ENCODE assay signal across 8 mouse cellular contexts in the genomic region with DNA sequence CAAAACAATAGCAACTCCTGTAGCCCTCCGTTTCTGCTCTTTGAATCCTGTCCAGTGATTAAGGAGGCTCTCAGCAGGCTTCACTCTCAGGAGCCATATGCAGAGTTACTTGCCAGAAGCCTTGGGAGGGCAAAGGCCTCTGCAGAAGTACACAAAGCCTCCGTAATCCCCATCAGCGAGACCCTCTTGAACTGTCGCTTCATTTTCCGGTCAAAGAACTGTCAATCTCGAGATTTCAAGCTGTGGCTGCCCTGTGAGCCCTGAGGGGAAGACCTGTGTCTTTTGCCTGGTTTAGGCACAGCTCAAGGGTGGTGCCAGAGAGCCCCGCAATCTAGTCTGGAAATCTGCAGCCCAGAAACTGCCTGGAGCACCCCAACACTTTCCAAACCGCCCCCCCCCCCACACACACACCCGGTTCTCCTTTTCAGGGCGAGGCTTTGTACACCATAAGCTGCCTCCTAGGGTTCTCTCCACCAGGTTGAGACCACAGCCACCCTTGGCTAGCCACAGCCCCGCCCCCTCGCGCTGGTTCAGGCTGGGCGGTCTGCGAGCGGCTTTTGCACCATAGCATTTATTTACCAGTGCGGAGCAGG. TPM values are rescaled to one million over a fixed set of nuclear protein-coding genes. Genes with fewer than 3 reads are reported as not detected.
DNase-seq lines count a peak whose midpoint lies in the region; ATAC-seq and TF ChIP-seq lines count a peak whose summit lies in the region.

No protein-coding gene starts in this region.

- peak; percentile 49 for DNase-seq in gastrocnemius, postnatal 14 days
- no peak for DNase-seq in gastrocnemius, adult 8-10 months (ENCODE audit: low spot score in 2 of 2)
- DNase-seq in brain, embryonic 14.5 days (ENCODE audit: low read depth) = peak; percentile 78
- DNase-seq in kidney, postnatal 4 days = peak; percentile 75 to 82
- DNase-seq in left cerebral cortex, postnatal 25 days (ENCODE audit: low spot score in 2 of 2) = no peak

- 4% methylated on average over 17 of the region's 17 CpGs for WGBS in stomach, embryonic 14.5 days

- H3K4me2 ChIP-seq in stomach, embryonic 14.5 days (replicated peaks; ENCODE audit: low read depth, low read length) = peak overlapping the region; percentile 98

- no peaks in the 10 kb centered on the region for H3K4me1 ChIP-seq in stomach, embryonic 14.5 days (ENCODE audit: control insufficient read depth, insufficient read depth, low read length)

- peak overlapping the region; percentile 68 for H3K4me3 ChIP-seq in stomach, embryonic 14.5 days (ENCODE audit: low read depth, low read length)

- no peak for TF ChIP-seq CTCF in brain, embryonic 14.5 days (IDR thresholded peaks at IDR 0.05; ENCODE audit: borderline replicate concordance, extremely low read depth, insufficient read depth, insufficient read length)

- H3K9me3 ChIP-seq in stomach, embryonic 14.5 days (ENCODE audit: control insufficient read depth, low read depth, low read length) = no peaks in the 10 kb centered on the region

- no peak overlapping the region for H3K27ac ChIP-seq in stomach, embryonic 14.5 days (ENCODE audit: low read length)

- no peak for TF ChIP-seq POLR2A in brain, embryonic 14.5 days (IDR thresholded peaks at IDR 0.05; ENCODE audit: borderline replicate concordance, extremely low read depth, insufficient read depth, insufficient read length, poor library complexity, severe bottlenecking)

- no peak overlapping the region; the same call in 1 of the 2 replicates for H3K9ac ChIP-seq in stomach, embryonic 14.5 days (replicated peaks; ENCODE audit: low read depth, low read length)

- ATAC-seq in granulocyte monocyte progenitor cell, adult 5-6 weeks (replicated peaks; ENCODE audit: poor library complexity, severe bottlenecking) = peak; percentile 72
- peak; percentile 52 for ATAC-seq in megakaryocyte progenitor cell, adult 5-6 weeks (replicated peaks; ENCODE audit: poor library complexity)
- no peak for ATAC-seq in stomach, embryonic 14.5 days (ENCODE audit: insufficient number of reproducible peaks, insufficient read depth, low FRiP score, low read depth)

- H3K27me3 ChIP-seq in stomach, embryonic 14.5 days (ENCODE audit: control insufficient read depth, insufficient read depth, low read length) = 0 out of 2 replicates have a peak, but pooled peaks cover 6% of the 10 kb centered on the region

- H3K36me3 ChIP-seq in stomach, embryonic 14.5 days (ENCODE audit: control insufficient read depth, insufficient read depth, low read length) = no peaks in the 10 kb centered on the region

- intact Hi-C loops in gastrocnemius, postnatal 14 days (cut with DNase I; ENCODE audit: low total_unique reads) = no loop called here
- intact Hi-C loops in left cerebral cortex, postnatal 25 days (cut with DNase I) = loop anchor here (2.0 kb wide), 2 partner anchors 38 to 114 kb away; no protein-coding TSS in a partner anchor

RNA-seq across cellular contexts. Expression of gene Plxnc1, which starts 2.1 kb away (rescaled TPM):
- 1 to 10 TPM; 1.2 to 2.1 TPM for total RNA-seq in gastrocnemius, postnatal 14 days (2021)
- under 1 TPM; 0.17 to 0.68 (median 0.43) TPM for total RNA-seq in gastrocnemius, adult 8-10 months (2022)
- polyA plus RNA-seq in brain, embryonic 14.5 days (2012; rRNA removed) = 22.5 and 31.1 TPM in 2 replicates
- total RNA-seq in granulocyte monocyte progenitor cell, adult 5-6 weeks (2014; fragmentation: Nextera tagmentation) = 13.4 and 16.7 TPM in 2 replicates
- total RNA-seq in granulocyte monocyte progenitor cell, adult 5-6 weeks (2017) = 9.9 and 14.1 TPM in 2 replicates
- 15.6 and 28.8 TPM in 2 replicates for total RNA-seq in megakaryocyte progenitor cell, adult 5-6 weeks (2015)
- total RNA-seq in megakaryocyte progenitor cell, adult 5-6 weeks (2017) = 10.6 and 16.6 TPM in 2 replicates
- polyA plus RNA-seq in stomach, embryonic 14.5 days (2014; fragmentation: Nextera tagmentation; extraction: Ambion mirVana) = 2.0 and 2.3 TPM in 2 replicates
- total RNA-seq in left cerebral cortex, postnatal 25 days (2021) = 10 to 100 TPM; 40.8 to 43.9 TPM

Comparison
In these comparisons a context has a peak if more than half of its experiments do, and no peak if none do; other contexts are left out.
1. DNase-seq: peak in gastrocnemius, postnatal 14 days (single experiment), brain, embryonic 14.5 days (single experiment) and kidney, postnatal 4 days (2 of 2); none in gastrocnemius, adult 8-10 months (0 of 2) and left cerebral cortex, postnatal 25 days (0 of 2).